Mouse (Mus musculus) G1E (cell line): ENCODE measurements around the gene Gm38119.

ENCODE experiments used
- CTCF ChIP-seq: IDR thresholded peaks from 2 replicates; pipeline ENCODE4 v1.5.1; 2012; ENCODE audit warnings: low read depth, low read length, inconsistent platforms, mixed read lengths
- GATA1 ChIP-seq: IDR thresholded peaks from 2 replicates; pipeline ENCODE4 v1.6.1; 2012; ENCODE audit warnings: borderline replicate concordance, low read length, inconsistent platforms, mixed read lengths

DNA sequence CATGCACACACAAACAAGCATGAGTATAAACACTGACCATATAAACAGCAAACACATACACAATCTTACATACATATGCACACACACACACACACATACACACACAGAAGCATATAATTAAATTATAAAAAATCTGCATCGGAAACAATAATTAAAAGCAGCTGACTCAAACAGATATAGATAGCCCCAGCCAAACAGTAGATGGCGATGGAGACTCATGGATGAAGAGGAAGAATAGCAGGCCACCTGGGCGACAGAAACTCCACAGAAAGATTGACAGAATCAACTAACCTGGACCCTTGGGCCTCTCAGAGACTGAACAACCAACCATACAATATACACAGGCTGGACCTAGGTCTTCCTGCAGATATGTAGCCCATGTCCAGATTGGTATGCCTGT lies 14.3 kb upstream of the Gm38119 start:
- TF ChIP-seq CTCF: no peak
- no peak for TF ChIP-seq GATA1
